Mouse (Mus musculus) heart, adult 2 months (tissue): Measurements from ENCODE around the gene Smr2. TPM values are rescaled to one million over a fixed set of nuclear protein-coding genes. Genes with fewer than 3 reads are reported as not detected.
"Not testable (repeated sequence)": the region's sequence is repeated elsewhere in the genome, so short reads cannot be mapped to it uniquely, and the experiment has no call there.

Experiments used
- DNase-seq, 2 experiments: peaks; one replicate each; pipeline ENCODE4 v3.0.0; 2021
- H3K27ac ChIP-seq: fragments of 200-600 bp; 2 replicates; pipeline ENCODE4 v1.8.1; 2022
- H3K27me3 ChIP-seq: fragments of 200-500 bp; 2 replicates; pipeline ENCODE4 v1.6.1; 2012; ENCODE audit warnings: mild to moderate bottlenecking, low read length, inconsistent platforms, mixed read lengths; ENCODE audit not compliant: control insufficient read depth, insufficient read depth
- H3K36me3 ChIP-seq: fragments of 200-500 bp; 2 replicates; pipeline ENCODE4 v1.6.1; 2012; ENCODE audit warnings: low read length, inconsistent platforms; ENCODE audit not compliant: control insufficient read depth, insufficient read depth
- H3K4me1 ChIP-seq: fragments of 200-500 bp; 2 replicates; pipeline ENCODE4 v1.6.1; 2011; ENCODE audit warnings: low read length; ENCODE audit not compliant: control insufficient read depth, insufficient read depth
- H3K4me3 ChIP-seq: fragments of 200-600 bp; 2 replicates; pipeline ENCODE4 v1.8.1; 2022
- H3K79me2 ChIP-seq: fragments of 200-500 bp; replicated peaks from 2 replicates; pipeline ENCODE4 v1.6.1; 2012; ENCODE audit warnings: mild to moderate bottlenecking, inconsistent platforms, low read length, moderate library complexity, mixed read lengths; ENCODE audit not compliant: control insufficient read depth, insufficient read depth
- H3K9ac ChIP-seq: fragments of 200-500 bp; 2 replicates; pipeline ENCODE4 v1.6.1; 2012; ENCODE audit warnings: low read depth, mild to moderate bottlenecking, control low read depth, inconsistent platforms, low read length, mixed read lengths
- CTCF ChIP-seq: fragments of 200-600 bp; IDR thresholded peaks from 2 replicates; pipeline ENCODE4 v1.8.1; 2022; ENCODE audit warnings: antibody characterized with exemption, mild to moderate bottlenecking, moderate library complexity
- EP300 ChIP-seq: fragments of 200-500 bp; IDR thresholded peaks from 2 replicates; pipeline ENCODE4 v1.6.1; 2011; ENCODE audit warnings: low read depth, low read length, control low read depth; ENCODE audit not compliant: insufficient read depth
- POLR2A ChIP-seq: fragments of 200-500 bp; IDR thresholded peaks from 2 replicates; pipeline ENCODE4 v1.6.1; 2011; ENCODE audit warnings: mild to moderate bottlenecking, low read depth, low read length, control low read depth; ENCODE audit not compliant: insufficient read depth
- WGBS: fragments of 180-500 bp; shearing (Covaris S2); methylation state at CpG from one replicate; pipeline ENCODE4 v1.1.7; 2018; 5-methylcytosine and 5-hydroxymethylcytosine counted together
- intact Hi-C: fragments of 180-260 bp; cut with DNase I; formaldehyde crosslinking; loops from one replicate; pipeline ENCODE4 v1.15.1; 2025
- long read RNA-seq: library from polyadenylated mRNA; stranded (forward); transcript quantifications from one replicate; pipeline ENCODE4 v2.0.0, GENCODE M21; 2021
- polyA plus RNA-seq: library from polyadenylated mRNA; depleted of rRNA; stranded (reverse); fragments of >200 nt; gene quantifications from 2 replicates; pipeline ENCODE4 v1.2.3, GENCODE M21; 2012; rRNA removed
- total RNA-seq, 2 experiments: library from RNA; stranded (reverse); gene quantifications; 2 replicates each; pipeline ENCODE4 v1.2.3; 2021

The Smr2 gene
- total RNA-seq: not detected
- not detected in 2 replicates for polyA plus RNA-seq
- long read RNA-seq: 0 reads

- H3K36me3 ChIP-seq, H3K27me3 ChIP-seq, H3K79me2 ChIP-seq, DNase-seq, H3K27ac ChIP-seq, H3K4me1 ChIP-seq, H3K4me3 ChIP-seq, intact Hi-C loops, H3K9ac ChIP-seq: not testable (repeated sequence)
Observed at GRCm38 (mm10) chr5:88086256-88086655, at the start of gene Smr2. Smr2 (plus strand) TSS chr5:88086556.

GRCm38 (mm10) chr5:88111430-88111829, 25.1 kb downstream of the Smr2 start, which contains the start of gene Gm11116:
Gm11116 (minus strand) TSS chr5:88111530.
- no peaks in the 10 kb centered on the region for H3K36me3 ChIP-seq
- no peaks in the 10 kb centered on the region for H3K79me2 ChIP-seq
- H3K27ac ChIP-seq: no peak within 1 kb of the TSS
- intact Hi-C loops: no loop called here
- no peak within 1 kb of the TSS for H3K4me3 ChIP-seq
- H3K4me1 ChIP-seq: no peaks in the 10 kb centered on the region
- H3K27me3 ChIP-seq: no peaks in the 10 kb centered on the region
- 50% methylated on average over 1 of the region's 1 CpGs for WGBS
- TF ChIP-seq EP300 (no peak), CTCF (no peak), POLR2A (no peak)
- no peak for DNase-seq
- H3K9ac ChIP-seq: no peak within 1 kb of the TSS

- H3K27ac ChIP-seq: no peak within 1 kb of the TSS
- no peak for DNase-seq
- no peaks in the 10 kb centered on the region for H3K79me2 ChIP-seq
- H3K9ac ChIP-seq: no peak within 1 kb of the TSS
- intact Hi-C loops: no loop called here
- no peaks in the 10 kb centered on the region for H3K4me1 ChIP-seq
- no peak within 1 kb of the TSS for H3K4me3 ChIP-seq
- no peaks in the 10 kb centered on the region for H3K36me3 ChIP-seq
- TF ChIP-seq CTCF (no peak), POLR2A (no peak)
- H3K27me3 ChIP-seq: no peaks in the 10 kb centered on the region
Observed at GRCm38 (mm10) chr5:88153999-88154398, 67.6 kb downstream of the Smr2 start, which contains the start of gene Gm11115. Gm11115 (minus strand) TSS chr5:88154099.

Other genes with a start within 250 kb of the Smr2 start
- gene Odam, start 201.5 kb upstream of the Smr2 start, total RNA-seq: not detected
- gene Odam, start 201.5 kb upstream of the Smr2 start, polyA plus RNA-seq: not detected in 2 replicates
- gene Csn3, start 161.0 kb upstream of the Smr2 start, total RNA-seq: not detected
- not detected in 2 replicates for gene Csn3, start 161.0 kb upstream of the Smr2 start, polyA plus RNA-seq
- gene 2310003L06Rik, start 117.1 kb upstream of the Smr2 start, total RNA-seq: not detected
- gene 2310003L06Rik, start 117.1 kb upstream of the Smr2 start, polyA plus RNA-seq: not detected in 2 replicates
- not detected for gene Gm28434, start 117.0 kb upstream of the Smr2 start, total RNA-seq
- gene Gm28434, start 117.0 kb upstream of the Smr2 start, polyA plus RNA-seq: not detected in 2 replicates
- gene Cabs1, start 107.1 kb upstream of the Smr2 start, total RNA-seq: not detected
- not detected in 2 replicates for gene Cabs1, start 107.1 kb upstream of the Smr2 start, polyA plus RNA-seq
- not detected for gene Smr3a, start 84.0 kb upstream of the Smr2 start, total RNA-seq
- gene Smr3a, start 84.0 kb upstream of the Smr2 start, polyA plus RNA-seq: not detected in 2 replicates
- not detected for gene Gm11116, start 25.0 kb downstream of the Smr2 start, total RNA-seq
- not detected in 2 replicates for gene Gm11116, start 25.0 kb downstream of the Smr2 start, polyA plus RNA-seq
- gene Gm11115, start 67.5 kb downstream of the Smr2 start, total RNA-seq: not detected
- not detected in 2 replicates for gene Gm11115, start 67.5 kb downstream of the Smr2 start, polyA plus RNA-seq
- gene Gm7714, start 182.4 kb downstream of the Smr2 start, total RNA-seq: not detected
- not detected in 2 replicates for gene Gm7714, start 182.4 kb downstream of the Smr2 start, polyA plus RNA-seq
- not detected for gene Prol1, start 230.8 kb downstream of the Smr2 start, total RNA-seq
- not detected in 2 replicates for gene Prol1, start 230.8 kb downstream of the Smr2 start, polyA plus RNA-seq